Mouse (Mus musculus) CH12.LX (cell line): Measurements from ENCODE around the gene Pjvk. TPM values are rescaled to one million over a fixed set of nuclear protein-coding genes. Genes with fewer than 3 reads are reported as not detected.

Source experiments
- DNase-seq: peaks from one replicate; pipeline ENCODE4 v3.0.0-alpha.2; 2013; ENCODE audit errors: extremely low read depth
- H3K27ac ChIP-seq: 2 replicates; pipeline ENCODE4 v1.5.1; 2012; ENCODE audit warnings: low read depth, mild to moderate bottlenecking, control low read depth, moderate library complexity; ENCODE audit not compliant: insufficient read depth
- H3K27me3 ChIP-seq: replicated peaks from 2 replicates; pipeline ENCODE3; 2012; ENCODE audit warnings: inconsistent platforms
- H3K36me3 ChIP-seq, 2 experiments: replicated peaks in 1 of 2; 2 replicates each; pipeline versions ENCODE3 to v1.6.1; 2012; ENCODE audit warnings: inconsistent platforms in 1 of 2, low read length in 1 of 2, mild to moderate bottlenecking in 1 of 2, mixed read lengths in 1 of 2, moderate library complexity in 1 of 2; ENCODE audit not compliant: control insufficient read depth in 1 of 2, insufficient read depth in 1 of 2
- H3K4me1 ChIP-seq, 2 experiments: 2 replicates each; pipeline ENCODE4 v1.6.1; 2012; ENCODE audit warnings: inconsistent platforms in 1 of 2, moderate library complexity in 1 of 2; ENCODE audit not compliant: insufficient read depth in 2 of 2, control insufficient read depth in 1 of 2
- H3K4me2 ChIP-seq: 2 replicates; pipeline ENCODE4 v1.6.1; 2012; ENCODE audit warnings: low read depth, mild to moderate bottlenecking, control low read depth; ENCODE audit not compliant: poor library complexity, insufficient read depth, severe bottlenecking
- H3K4me3 ChIP-seq, 3 experiments: fragments of 150-350 bp in 1 of 3; sonication (generic) in 1 of 3; replicated peaks in 1 of 3; 2 replicates each; pipeline versions ENCODE3 to v1.5.1; 2011 to 2012; ENCODE audit warnings: low read depth in 2 of 3, low read length in 2 of 3, mild to moderate bottlenecking in 2 of 3, moderate library complexity in 2 of 3, control low read depth in 1 of 3, improper control_type of control experiment in 1 of 3, inconsistent platforms in 1 of 3, mixed read lengths in 1 of 3; ENCODE audit not compliant: poor library complexity in 1 of 3
- H3K79me2 ChIP-seq: replicated peaks from 2 replicates; pipeline ENCODE4 v1.6.1; 2012; ENCODE audit warnings: mild to moderate bottlenecking, moderate library complexity; ENCODE audit not compliant: control insufficient read depth, poor library complexity, insufficient read depth, severe bottlenecking; ENCODE audit errors: extremely low read depth
- H3K9ac ChIP-seq: 2 replicates; pipeline ENCODE4 v1.6.1; 2012; ENCODE audit warnings: low read depth, mild to moderate bottlenecking, control low read depth, moderate library complexity; ENCODE audit not compliant: insufficient read depth
- H3K9me3 ChIP-seq: replicated peaks from 2 replicates; pipeline ENCODE3; 2012; ENCODE audit warnings: low read length, inconsistent platforms, mixed read lengths
- BHLHE40 ChIP-seq: IDR thresholded peaks from 2 replicates; pipeline ENCODE4 v1.6.1; 2011; ENCODE audit warnings: mild to moderate bottlenecking, low read depth, low read length, improper control_type of control experiment
- CHD1 ChIP-seq: IDR thresholded peaks from 2 replicates; pipeline ENCODE4 v1.6.1; 2012; ENCODE audit warnings: low read depth, low read length, improper control_type of control experiment, inconsistent platforms
- CHD2 ChIP-seq: IDR thresholded peaks from 2 replicates; pipeline ENCODE4 v1.6.1; 2011; ENCODE audit warnings: low read length, improper control_type of control experiment
- E2F4 ChIP-seq: IDR thresholded peaks from 2 replicates; pipeline ENCODE4 v1.6.1; 2011; ENCODE audit warnings: low read depth, low read length, improper control_type of control experiment; ENCODE audit not compliant: insufficient replicate concordance
- GABPA ChIP-seq: IDR thresholded peaks from 2 replicates; pipeline ENCODE4 v1.6.1; 2012; ENCODE audit warnings: low read depth, low read length, improper control_type of control experiment, inconsistent platforms; ENCODE audit not compliant: insufficient replicate concordance
- IRF4 ChIP-seq: IDR thresholded peaks from 2 replicates; pipeline ENCODE4 v1.6.1; 2014; ENCODE audit warnings: low read depth, mild to moderate bottlenecking, inconsistent platforms, low read length, improper control_type of control experiment
- JUND ChIP-seq: conservative IDR thresholded peaks from 2 replicates; pipeline ENCODE4 v1.6.1; 2011; ENCODE audit warnings: low read depth, low read length, improper control_type of control experiment
- MAFK ChIP-seq: IDR thresholded peaks from 2 replicates; pipeline ENCODE4 v1.6.1; 2011; ENCODE audit warnings: low read length, improper control_type of control experiment; ENCODE audit not compliant: insufficient replicate concordance
- MAZ ChIP-seq: IDR thresholded peaks from 2 replicates; pipeline ENCODE4 v1.6.1; 2012; ENCODE audit warnings: low read depth, mild to moderate bottlenecking, inconsistent platforms, low read length, improper control_type of control experiment, moderate library complexity
- MEF2A ChIP-seq: IDR thresholded peaks from 2 replicates; pipeline ENCODE4 v1.6.1; 2014; ENCODE audit warnings: low read depth, mild to moderate bottlenecking, inconsistent platforms, low read length, improper control_type of control experiment, borderline replicate concordance
- MXI1 ChIP-seq: IDR thresholded peaks from 2 replicates; pipeline ENCODE4 v1.6.1; 2011; ENCODE audit warnings: mild to moderate bottlenecking, low read depth, low read length, improper control_type of control experiment
- MYC ChIP-seq: IDR thresholded peaks from 2 replicates; pipeline ENCODE4 v1.6.1; 2011; ENCODE audit warnings: low read depth, mild to moderate bottlenecking, improper control_type of control experiment, low read length
- PAX5 ChIP-seq: IDR thresholded peaks from 2 replicates; pipeline ENCODE4 v1.6.1; 2012; ENCODE audit warnings: low read length, inconsistent platforms, mixed read lengths
- POLR2A ChIP-seq: IDR thresholded peaks from 2 replicates; pipeline ENCODE4 v1.6.1; 2011; ENCODE audit warnings: low read depth, mild to moderate bottlenecking, improper control_type of control experiment, low read length
- SIN3A ChIP-seq: IDR thresholded peaks from 2 replicates; pipeline ENCODE4 v1.6.1; 2012; ENCODE audit warnings: low read length, improper control_type of control experiment, inconsistent platforms
- SMC3 ChIP-seq: IDR thresholded peaks from 2 replicates; pipeline ENCODE4 v1.6.1; 2011; ENCODE audit warnings: low read depth, low read length, improper control_type of control experiment
- TBP ChIP-seq: conservative IDR thresholded peaks from 2 replicates; pipeline ENCODE4 v1.6.1; 2011; ENCODE audit warnings: low read depth, low read length, improper control_type of control experiment
- UBTF ChIP-seq: IDR thresholded peaks from 2 replicates; pipeline ENCODE4 v1.6.1; 2012; ENCODE audit warnings: low read depth, mild to moderate bottlenecking, inconsistent platforms, low read length, improper control_type of control experiment, moderate library complexity
- ZC3H11A ChIP-seq: IDR thresholded peaks from 2 replicates; pipeline ENCODE4 v1.6.1; 2012; ENCODE audit warnings: low read depth, mild to moderate bottlenecking, inconsistent platforms, low read length, improper control_type of control experiment
- ZKSCAN1 ChIP-seq: IDR thresholded peaks from 2 replicates; pipeline ENCODE4 v1.6.1; 2012; ENCODE audit warnings: low read depth, inconsistent platforms, low read length, improper control_type of control experiment, borderline replicate concordance
- dilution Hi-C: fragments of 300-500 bp; cut with MboI; formaldehyde crosslinking; loops from 2 replicates; pipeline ENCODE4 v1.14.3; 2020; ENCODE audit warnings: low sequenced_read_pairs; ENCODE audit not compliant: extremely low pct_unique_long_range_greater_than_20kb, extremely low pct_ligation_motif_present
- in situ Hi-C: fragments of 300-500 bp; cut with MboI; formaldehyde crosslinking; loops from 3 replicates; pipeline ENCODE4 v1.14.3; 2019; ENCODE audit warnings: low sequenced_read_pairs, low pct_ligation_motif_present, low pct_unique_long_range_greater_than_20kb, mixed read lengths
- polyA plus RNA-seq: library from polyadenylated mRNA; unstranded; fragments of >175 nt; gene quantifications from 2 replicates; pipeline ENCODE4 v1.2.1, GENCODE M21; 2012; ENCODE audit warnings: low read depth; ENCODE audit not compliant: insufficient read length
- total RNA-seq, 2 experiments: library from RNA; depleted of rRNA; stranded (reverse); fragments of 300-350 nt in 1 of 2; fragments of >200 nt in 1 of 2; gene quantifications; 2 replicates each; pipeline ENCODE4 v1.2.3; 2012 to 2014

The Pjvk gene
- total and polyA plus RNA-seq, 3 experiments, result not detected

- Histone ChIP-seq H3K4me1 (0 out of 4 replicates have a peak, but pooled peaks cover 0 to 3% of the 10 kb centered on the region in 2 experiments), H3K36me3 (no peaks in the 10 kb centered on the region), H3K9me3 (no peaks in the 10 kb centered on the region), H3K79me2 (no peaks in the 10 kb centered on the region), H3K9ac (no peak overlapping the region), H3K4me3 (no peak overlapping the region), H3K27me3 (no peaks in the 10 kb centered on the region), H3K27ac (no peak overlapping the region), H3K4me2 (no peak overlapping the region)
- dilution Hi-C loops (no loop called here), in situ Hi-C loops (no loop called here)
- TF ChIP-seq IRF4 (no peak), POLR2A (no peak), TBP (no peak), MYC (no peak), ZC3H11A (no peak), CHD1 (no peak), BHLHE40 (no peak), SMC3 (no peak), MAZ (no peak), JUND (no peak), CHD2 (no peak), E2F4 (no peak), GABPA (no peak), PAX5 (no peak), ZKSCAN1 (no peak), MXI1 (no peak), SIN3A (no peak), UBTF (no peak)
- no peak for DNase-seq
These were observed 46.0 kb upstream of the Pjvk start for GRCm38 (mm10) chr2:76602256-76602655.

- Histone ChIP-seq H3K27ac (no peak overlapping the region), H3K9ac (no peak overlapping the region), H3K4me3 (no peak overlapping the region), H3K4me2 (no peak overlapping the region), H3K79me2 (no peaks in the 10 kb centered on the region), H3K9me3 (no peaks in the 10 kb centered on the region), H3K27me3 (no peaks in the 10 kb centered on the region), H3K4me1 (no peaks in the 10 kb centered on the region), H3K36me3 (no peaks in the 10 kb centered on the region)
- no peak for DNase-seq
- in situ Hi-C loops, result no loop called here
- dilution Hi-C loops, result no loop called here
- TF ChIP-seq MAZ, result no peak
- no peak for TF ChIP-seq MAFK
- TF ChIP-seq SMC3, result no peak
- no peak for TF ChIP-seq MEF2A
- TF ChIP-seq MYC, result no peak
- no peak for TF ChIP-seq TBP
These were observed 41.6 kb upstream of the Pjvk start for GRCm38 (mm10) chr2:76606704-76607103.
